Mouse (Mus musculus) brain, embryonic 14.5 days (tissue): ENCODE measurements at regions not wholly inside any gene's neighbourhood (a gene's known extent, or its start where the extent isn't known, plus 50 kb on each side); places are given as distances from the start of the nearest gene placed in this dataset.

ENCODE experiments used
- CTCF ChIP-seq: fragments of 200-500 bp; IDR thresholded peaks from 2 replicates; pipeline ENCODE4 v1.5.1; 2012; ENCODE audit warnings: inconsistent platforms, mild to moderate bottlenecking, moderate library complexity, borderline replicate concordance; ENCODE audit not compliant: insufficient read depth, insufficient read length; ENCODE audit errors: extremely low read depth
- POLR2A ChIP-seq: fragments of 200-500 bp; IDR thresholded peaks from 2 replicates; pipeline ENCODE4 v1.6.1; 2012; ENCODE audit warnings: mild to moderate bottlenecking, inconsistent platforms, borderline replicate concordance; ENCODE audit not compliant: poor library complexity, insufficient read depth, insufficient read length, severe bottlenecking; ENCODE audit errors: extremely low read depth

GRCm38 (mm10) chr5:46960749-46961148, 1022.2 kb upstream of the Slit2 start:
- TF ChIP-seq CTCF: no peak
- no peak for TF ChIP-seq POLR2A
